Mouse (Mus musculus): ENCODE data around the gene Mical3.

- TF ChIP-seq GATA1 (IDR thresholded peaks at IDR 0.05; ENCODE audit: borderline replicate concordance, low read length) (no peak), FLI1 (IDR thresholded peaks at IDR 0.05; ENCODE audit: low read length) (no peak)
Measured at GRCm38 (mm10) chr6:120978019-120978621, 152.7 kb downstream of the Mical3 start.
